Mouse (Mus musculus) spleen, adult 2 months (tissue): ENCODE measurements around the gene Arhgef3.

ENCODE experiments used
- CTCF ChIP-seq: fragments of 200-500 bp; IDR thresholded peaks from 2 replicates; pipeline ENCODE4 v1.5.1; 2011; ENCODE audit warnings: mild to moderate bottlenecking, inconsistent platforms; ENCODE audit not compliant: insufficient read depth, insufficient read length, insufficient replicate concordance; ENCODE audit errors: extremely low read depth
- POLR2A ChIP-seq: fragments of 200-500 bp; IDR thresholded peaks from 2 replicates; pipeline ENCODE4 v1.6.1; 2011; ENCODE audit warnings: low read depth, low read length, inconsistent platforms

GRCm38 (mm10) chr14:27233056-27233455 lies 118.4 kb downstream of the Arhgef3 start:
- TF ChIP-seq CTCF = no peak
- no peak for TF ChIP-seq POLR2A
